Mouse (Mus musculus): ENCODE data around the gene Prr15l. TPM values are rescaled to one million over a fixed set of nuclear protein-coding genes. Genes with fewer than 3 reads are reported as not detected.
A peak's percentile ranks its signal among the peaks of the same experiment; 100 is the strongest.

Gene Prr15l
- polyA plus RNA-seq, 1 experiment from 2014 or later = 55.2 TPM

DNA sequence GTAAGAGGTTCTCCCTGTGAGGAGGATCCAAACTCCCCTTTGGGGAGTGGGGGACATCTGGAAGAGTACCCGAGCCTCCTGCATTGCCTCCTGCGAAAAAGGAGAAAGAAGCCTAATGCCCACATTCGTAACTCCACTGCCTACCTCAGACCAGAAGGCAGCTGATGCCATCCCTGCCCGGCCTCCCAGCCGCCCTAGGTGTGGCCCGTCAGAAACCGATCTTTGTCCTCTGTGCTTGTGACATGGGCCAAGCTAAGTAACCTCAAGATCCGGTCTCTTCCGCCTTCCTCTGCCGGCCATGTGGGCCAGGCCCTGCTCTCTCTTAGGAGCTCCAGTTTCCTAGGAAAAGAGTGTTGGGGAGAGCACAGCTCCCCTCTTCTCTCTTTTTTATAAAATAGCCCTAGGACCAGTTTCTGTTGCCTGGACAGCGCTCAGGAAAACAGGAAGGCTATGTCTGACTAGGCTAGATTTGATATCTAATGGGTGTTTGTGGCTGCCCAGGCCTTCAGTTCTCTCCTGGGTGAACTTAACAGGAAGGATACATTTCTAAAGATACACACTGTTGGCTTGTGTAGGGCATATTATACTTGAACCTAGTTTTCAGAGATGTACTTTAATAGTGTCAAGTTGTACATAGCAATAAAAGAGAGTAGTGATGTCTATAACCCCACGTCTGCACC lies 2.3 kb upstream of the Prr15l start:
- Histone ChIP-seq H3K4me2 (no peak overlapping the region), H3K27me3 (replicated peaks) (no peaks in the 10 kb centered on the region), H3K27ac (peak overlapping the region; percentile 23; the same call in 1 of the 2 replicates), H3K9me3 (no peaks in the 10 kb centered on the region), H3K9ac (no peak overlapping the region), H3K36me3 (no peaks in the 10 kb centered on the region), H3K4me1 (peaks cover 3% of the 10 kb centered on the region; the same call in 1 of the 2 replicates), H3K4me3 (replicated peaks) (no peak overlapping the region)
- WGBS = 71% methylated on average over 12 of the region's 12 CpGs
- no peak for ATAC-seq (ENCODE audit: insufficient read depth, low FRiP score, low read depth)

GRCm38 (mm10) chr11:96926587-96926986 lies 1.3 kb upstream of the Prr15l start:
- Histone ChIP-seq H3K9ac (no peak overlapping the region), H3K9me3 (no peaks in the 10 kb centered on the region), H3K36me3 (no peaks in the 10 kb centered on the region), H3K4me1 (peaks cover 4% of the 10 kb centered on the region), H3K4me2 (no peak overlapping the region), H3K4me3 (replicated peaks) (no peak overlapping the region), H3K27ac (no peak overlapping the region), H3K27me3 (replicated peaks) (no peaks in the 10 kb centered on the region)
- WGBS = 78% methylated on average over 5 of the region's 5 CpGs
- peak; percentile 32; the same call in 1 of the 2 replicates for ATAC-seq (ENCODE audit: insufficient read depth, low FRiP score, low read depth)

- H3K4me2 ChIP-seq = peak overlapping the region; percentile 49
- peak overlapping the region; percentile 44 for H3K4me3 ChIP-seq (replicated peaks)
- H3K4me1 ChIP-seq = peaks cover 7% of the 10 kb centered on the region
- no peaks in the 10 kb centered on the region for H3K36me3 ChIP-seq
- H3K9ac ChIP-seq = no peak overlapping the region
- H3K27me3 ChIP-seq (replicated peaks) = no peaks in the 10 kb centered on the region
- H3K9me3 ChIP-seq = no peaks in the 10 kb centered on the region
- peak overlapping the region; percentile 96 for H3K27ac ChIP-seq
- peak; percentile 75 for ATAC-seq (ENCODE audit: insufficient read depth, low FRiP score, low read depth)
- WGBS = 8% methylated on average over 5 of the region's 5 CpGs
Observed at GRCm38 (mm10) chr11:96928691-96929090, 787 bp downstream of the Prr15l start.

DNA sequence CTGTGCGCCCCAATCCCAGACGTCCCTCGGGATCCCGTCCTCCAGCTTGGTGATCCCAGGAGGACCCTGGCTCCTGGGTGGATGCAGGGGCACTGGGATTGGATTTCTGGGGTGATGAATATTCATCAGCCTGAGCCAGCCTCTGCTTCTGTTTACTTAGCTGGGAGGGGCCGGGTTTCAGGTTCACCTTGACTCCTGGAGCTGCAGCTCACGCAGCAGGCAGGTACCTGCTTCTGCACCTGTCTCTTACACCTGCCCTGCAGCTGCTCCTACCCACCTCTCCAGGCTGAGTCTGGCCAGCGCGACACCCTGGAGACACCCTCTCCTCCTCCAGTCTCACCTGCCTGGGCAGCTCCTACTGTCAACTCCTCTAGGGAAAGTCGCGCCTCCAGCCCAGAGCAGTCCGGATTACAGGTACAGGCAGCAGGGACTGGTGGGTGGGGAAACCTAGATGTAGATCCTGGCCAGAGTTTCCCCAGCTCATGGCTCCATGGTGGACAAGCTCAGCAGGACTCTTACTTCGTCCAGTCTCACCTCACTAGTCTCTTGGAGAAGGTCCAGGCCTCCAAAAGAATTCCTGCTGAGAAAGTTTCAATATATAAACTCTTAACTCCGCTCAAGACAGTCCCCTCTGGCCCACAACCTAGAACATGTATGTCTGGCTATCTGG lies 1.3 kb downstream of the Prr15l start:
- peak; percentile 81 for ATAC-seq (ENCODE audit: insufficient read depth, low FRiP score, low read depth)
- H3K4me2 ChIP-seq = peak overlapping the region; percentile 49
- peaks cover 9% of the 10 kb centered on the region for H3K4me1 ChIP-seq
- no peaks in the 10 kb centered on the region for H3K36me3 ChIP-seq
- WGBS = 15% methylated on average over 13 of the region's 13 CpGs
- no peaks in the 10 kb centered on the region for H3K27me3 ChIP-seq (replicated peaks)
- H3K9ac ChIP-seq = peak overlapping the region; percentile 29; the same call in 1 of the 2 replicates
- H3K4me3 ChIP-seq (replicated peaks) = peak overlapping the region; percentile 44
- peak overlapping the region; percentile 96 for H3K27ac ChIP-seq
- no peaks in the 10 kb centered on the region for H3K9me3 ChIP-seq

GRCm38 (mm10) chr11:96929766-96930331 lies 1.9 kb downstream of the Prr15l start:
- H3K4me3 ChIP-seq (replicated peaks) = peak overlapping the region; percentile 44
- peaks cover 12% of the 10 kb centered on the region for H3K4me1 ChIP-seq
- 44% methylated on average over 9 of the region's 9 CpGs for WGBS
- H3K27me3 ChIP-seq (replicated peaks) = no peaks in the 10 kb centered on the region
- H3K27ac ChIP-seq = peak overlapping the region; percentile 96
- peak overlapping the region; percentile 49 for H3K4me2 ChIP-seq
- peak overlapping the region; percentile 29; the same call in 1 of the 2 replicates for H3K9ac ChIP-seq
- no peaks in the 10 kb centered on the region for H3K36me3 ChIP-seq
- peak; percentile 19 for ATAC-seq (ENCODE audit: insufficient read depth, low FRiP score, low read depth)
- no peaks in the 10 kb centered on the region for H3K9me3 ChIP-seq

- H3K4me2 ChIP-seq = peak overlapping the region; percentile 30
- ATAC-seq (ENCODE audit: insufficient read depth, low FRiP score, low read depth) = no peak
- 38% methylated on average over 8 of the region's 8 CpGs for WGBS
- peaks cover 12% of the 10 kb centered on the region for H3K4me1 ChIP-seq
- H3K4me3 ChIP-seq (replicated peaks) = peak overlapping the region; percentile 10
- no peaks in the 10 kb centered on the region for H3K27me3 ChIP-seq (replicated peaks)
- H3K27ac ChIP-seq = peak overlapping the region; percentile 42; the same call in 1 of the 2 replicates
- H3K9ac ChIP-seq = no peak overlapping the region
- H3K36me3 ChIP-seq = no peaks in the 10 kb centered on the region
- H3K9me3 ChIP-seq = no peaks in the 10 kb centered on the region
Observed at GRCm38 (mm10) chr11:96931327-96932062, 3.6 kb downstream of the Prr15l start.

DNA sequence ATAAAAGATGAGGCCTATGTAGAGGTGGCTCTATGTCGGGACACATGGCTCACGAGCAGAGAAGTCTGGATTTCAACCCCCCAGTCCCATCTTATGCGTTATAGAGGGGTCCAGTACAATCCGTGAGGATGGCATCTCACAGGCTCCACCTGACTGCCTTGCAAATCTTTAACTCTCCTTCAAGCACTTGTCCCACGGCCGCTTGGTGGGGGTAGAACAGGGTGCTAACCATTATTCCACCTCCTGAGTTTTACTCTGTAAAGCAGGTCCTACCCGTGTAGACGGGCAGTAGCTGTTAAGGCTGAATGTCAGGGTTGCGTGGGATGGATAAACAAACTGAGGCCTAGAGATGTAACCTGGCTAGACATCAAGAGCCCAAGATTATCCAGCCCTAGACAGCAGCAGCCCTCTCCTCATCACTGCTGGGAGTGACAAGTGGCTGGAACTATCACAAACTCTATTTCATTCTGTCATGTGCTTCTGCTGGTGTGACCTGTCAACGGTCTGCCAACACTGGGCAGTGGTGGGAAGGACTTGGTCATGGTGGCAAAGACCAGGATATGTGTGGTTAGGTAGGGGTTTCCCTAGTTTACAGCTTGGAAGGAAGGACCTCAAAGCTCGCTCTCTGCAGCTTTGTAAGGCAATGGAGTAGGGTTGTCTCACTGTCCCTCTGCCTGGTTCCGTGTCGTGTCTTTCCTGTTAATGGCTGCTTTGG lies 5.8 kb downstream of the Prr15l start:
- H3K4me2 ChIP-seq = no peak overlapping the region
- no peak overlapping the region for H3K9ac ChIP-seq
- 80% methylated on average over 13 of the region's 13 CpGs for WGBS
- ATAC-seq (ENCODE audit: insufficient read depth, low FRiP score, low read depth) = no peak
- H3K27me3 ChIP-seq (replicated peaks) = no peaks in the 10 kb centered on the region
- no peaks in the 10 kb centered on the region for H3K9me3 ChIP-seq
- H3K4me1 ChIP-seq = peaks cover 12% of the 10 kb centered on the region
- no peak overlapping the region for H3K4me3 ChIP-seq (replicated peaks)
- peak overlapping the region; percentile 60; the same call in 1 of the 2 replicates for H3K27ac ChIP-seq
- H3K36me3 ChIP-seq = no peaks in the 10 kb centered on the region

- WGBS = 19% methylated on average over 12 of the region's 12 CpGs
- peak overlapping the region; percentile 1; the same call in 1 of the 2 replicates for H3K4me3 ChIP-seq (replicated peaks)
- H3K27ac ChIP-seq = peak overlapping the region; percentile 60
- no peak overlapping the region for H3K9ac ChIP-seq
- no peaks in the 10 kb centered on the region for H3K36me3 ChIP-seq
- no peaks in the 10 kb centered on the region for H3K27me3 ChIP-seq (replicated peaks)
- H3K9me3 ChIP-seq = no peaks in the 10 kb centered on the region
- peak; percentile 86 for ATAC-seq (ENCODE audit: insufficient read depth, low FRiP score, low read depth)
- peaks cover 12% of the 10 kb centered on the region for H3K4me1 ChIP-seq
- peak overlapping the region; percentile 39 for H3K4me2 ChIP-seq
Observed at GRCm38 (mm10) chr11:96934921-96935356, 7.0 kb downstream of the Prr15l start.

GRCm38 (mm10) chr11:96935872-96936650 lies 8.2 kb downstream of the Prr15l start:
- H3K4me1 ChIP-seq = peaks cover 12% of the 10 kb centered on the region
- no peaks in the 10 kb centered on the region for H3K27me3 ChIP-seq (replicated peaks)
- H3K27ac ChIP-seq = peak overlapping the region; percentile 70
- H3K36me3 ChIP-seq = no peaks in the 10 kb centered on the region
- H3K4me3 ChIP-seq (replicated peaks) = no peak overlapping the region
- H3K9ac ChIP-seq = no peak overlapping the region
- 73% methylated on average over 9 of the region's 9 CpGs for WGBS
- no peak; the same call in 1 of the 2 replicates for ATAC-seq (ENCODE audit: insufficient read depth, low FRiP score, low read depth)
- H3K9me3 ChIP-seq = no peaks in the 10 kb centered on the region
- H3K4me2 ChIP-seq = no peak overlapping the region

GRCm38 (mm10) chr11:96937549-96938425 lies 9.9 kb downstream of the Prr15l start:
- 44% methylated on average over 10 of the region's 10 CpGs for WGBS
- Histone ChIP-seq H3K9me3 (no peaks in the 10 kb centered on the region), H3K4me1 (peaks cover 11% of the 10 kb centered on the region), H3K27ac (peak overlapping the region; percentile 79), H3K27me3 (replicated peaks) (no peaks in the 10 kb centered on the region), H3K9ac (no peak overlapping the region), H3K36me3 (no peaks in the 10 kb centered on the region), H3K4me3 (replicated peaks) (no peak overlapping the region), H3K4me2 (no peak overlapping the region)
- ATAC-seq (ENCODE audit: insufficient read depth, low FRiP score, low read depth) = peak; percentile 52
